Mouse (Mus musculus) left cerebral cortex, postnatal 25 days (tissue): ENCODE results near the gene Cep131. TPM values are rescaled to one million over a fixed set of nuclear protein-coding genes. Genes with fewer than 3 reads are reported as not detected.
A peak's percentile ranks its signal among the peaks of the same experiment; 100 is the strongest.

Source experiments
- DNase-seq, 2 experiments: peaks; one replicate each; pipeline ENCODE4 v3.0.0; 2022; ENCODE audit warnings: low spot score in 2 of 2, mixed read lengths in 1 of 2
- intact Hi-C: fragments of 180-260 bp; cut with DNase I; formaldehyde crosslinking; loops from one replicate; pipeline ENCODE4 v1.15.1; 2025
- total RNA-seq, 2 experiments: library from RNA; stranded (reverse); gene quantifications; 2 replicates each; pipeline ENCODE4 v1.2.3; 2021

Gene Cep131
- total RNA-seq, 2 experiments from 2014 or later = 23.4 to 32.2 TPM

- intact Hi-C loops = no loop called here
- no peak for DNase-seq
These were observed 23.3 kb downstream of the Cep131 start for GRCm38 (mm10) chr11:120063326-120063725.

- intact Hi-C loops = no loop called here
- no peak for DNase-seq
These were observed 26.0 kb downstream of the Cep131 start for GRCm38 (mm10) chr11:120060634-120061033.

GRCm38 (mm10) chr11:120055953-120056732 is 30.5 kb downstream of the Cep131 start:
- intact Hi-C loops = no loop called here

GRCm38 (mm10) chr11:120053846-120054245 is 32.8 kb downstream of the Cep131 start:
- intact Hi-C loops = no loop called here
- no peak for DNase-seq

More at GRCm38 (mm10) chr11:120055953-120056732, 30.5 kb downstream of the Cep131 start:
- no peak for DNase-seq

GRCm38 (mm10) chr11:120052274-120052673 is 34.4 kb downstream of the Cep131 start:
- no peak for DNase-seq
- intact Hi-C loops = no loop called here

GRCm38 (mm10) chr11:120051124-120051811 is 35.4 kb downstream of the Cep131 start:
- DNase-seq = peak in 1 of 2 experiments; percentile 26
- intact Hi-C loops = no loop called here

GRCm38 (mm10) chr11:120049067-120049466 is 37.6 kb downstream of the Cep131 start:
- intact Hi-C loops = no loop called here
- DNase-seq = no peak

GRCm38 (mm10) chr11:120048252-120048556 is 38.4 kb downstream of the Cep131 start:
- intact Hi-C loops = no loop called here
- DNase-seq = peak in 1 of 2 experiments; percentile 65

GRCm38 (mm10) chr11:120047531-120048251 is 38.9 kb downstream of the Cep131 start:
- DNase-seq = peak in 1 of 2 experiments; percentile 47
- intact Hi-C loops = loop anchor here (2.0 kb wide), 1 partner anchor 35 kb away; no protein-coding TSS in a partner anchor

- peak in 1 of 2 experiments; percentile 31 for DNase-seq
- intact Hi-C loops = loop anchor here (2.0 kb wide), 1 partner anchor 34 kb away; no protein-coding TSS in a partner anchor
These were observed 40.0 kb downstream of the Cep131 start, which contains the start of gene Aatk for GRCm38 (mm10) chr11:120046553-120047191. TSS of gene Aatk (minus strand) at chr11:120047167.

- intact Hi-C loops = loop anchor here (2.0 kb wide), 1 partner anchor 33 kb away; no protein-coding TSS in a partner anchor
- DNase-seq = peak in 1 of 2 experiments; percentile 51
These were observed 40.6 kb downstream of the Cep131 start for GRCm38 (mm10) chr11:120045839-120046552.

GRCm38 (mm10) chr11:120045341-120045740 is 41.3 kb downstream of the Cep131 start:
- intact Hi-C loops = no loop called here
- DNase-seq = no peak

- DNase-seq = no peak
- intact Hi-C loops = no loop called here
These were observed 44.3 kb downstream of the Cep131 start for GRCm38 (mm10) chr11:120042141-120042838.

- DNase-seq = peak in 1 of 2 experiments; percentile 72
- intact Hi-C loops = no loop called here
These were observed 45.2 kb downstream of the Cep131 start for GRCm38 (mm10) chr11:120041191-120042123.

GRCm38 (mm10) chr11:120040440-120040839 is 46.2 kb downstream of the Cep131 start:
- DNase-seq = peak in 1 of 2 experiments; percentile 90
- intact Hi-C loops = no loop called here

GRCm38 (mm10) chr11:120039581-120039980 is 47.0 kb downstream of the Cep131 start:
- DNase-seq = peak in 1 of 2 experiments; percentile 54
- intact Hi-C loops = no loop called here

- intact Hi-C loops = no loop called here
- DNase-seq = no peak
These were observed 51.9 kb downstream of the Cep131 start for GRCm38 (mm10) chr11:120034762-120035161.
